Comparison of ENCODE assay signal across 8 mouse cellular contexts in the genomic region with DNA sequence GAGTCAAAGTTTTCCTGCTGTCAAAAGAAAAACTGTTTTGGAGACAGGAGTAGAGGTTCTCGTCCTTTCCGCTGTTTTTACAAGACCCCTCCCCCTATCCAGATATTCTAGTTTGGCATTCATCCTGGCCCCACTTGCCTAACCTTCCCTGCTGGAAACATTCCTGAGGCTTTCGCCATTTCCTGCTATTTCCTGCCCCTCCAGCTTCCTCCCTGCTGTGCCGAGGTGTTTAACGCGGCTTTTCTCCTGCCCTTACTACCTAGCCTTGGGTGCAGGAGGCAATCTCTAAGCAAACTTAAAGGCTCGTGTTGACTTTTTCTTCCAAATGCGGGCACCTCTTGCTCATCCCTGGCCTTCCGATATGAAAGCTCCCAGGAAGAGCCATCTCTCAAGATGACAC. TPM values are rescaled to one million over a fixed set of nuclear protein-coding genes. Genes with fewer than 3 reads are reported as not detected.
DNase-seq lines count a peak whose midpoint lies in the region; ATAC-seq and TF ChIP-seq lines count a peak whose summit lies in the region.

No protein-coding gene starts in this region.

- H3ac ChIP-seq in myocyte (ENCODE audit: control insufficient read depth, insufficient read length), result peak overlapping the region; percentile 54

- peaks cover 49% of the 10 kb centered on the region for H3K4me1 ChIP-seq in forebrain, embryonic 13.5 days
- peaks cover 43% of the 10 kb centered on the region for H3K4me1 ChIP-seq in hindbrain, embryonic 13.5 days (replicated peaks)

- H3K4me2 ChIP-seq in forebrain, embryonic 13.5 days, result peak overlapping the region; percentile 91
- H3K4me2 ChIP-seq in hindbrain, embryonic 13.5 days, result peak overlapping the region; percentile 82
- peak overlapping the region; percentile 94 for H3K4me2 ChIP-seq in myocyte (ENCODE audit: low read depth)

- peak; percentile 69 for DNase-seq in urinary bladder, postnatal 14 days (ENCODE audit: low spot score)
- DNase-seq in urinary bladder, adult 2 months (ENCODE audit: low spot score), result no peak
- DNase-seq in liver, result peak; percentile 38
- DNase-seq in right cerebral cortex, postnatal 4 days, result no peak
- DNase-seq in right cerebral cortex, adult 2 months (ENCODE audit: low spot score in 2 of 2), result no peak

- H3K27ac ChIP-seq in forebrain, embryonic 13.5 days, result peak overlapping the region; percentile 88
- H3K27ac ChIP-seq in hindbrain, embryonic 13.5 days, result peak overlapping the region; percentile 87

- H3K9me3 ChIP-seq in forebrain, embryonic 13.5 days (replicated peaks), result no peaks in the 10 kb centered on the region
- H3K9me3 ChIP-seq in hindbrain, embryonic 13.5 days, result no peaks in the 10 kb centered on the region

- ATAC-seq in forebrain, embryonic 13.5 days, result no peak
- ATAC-seq in hindbrain, embryonic 13.5 days (ENCODE audit: low FRiP score), result no peak

- WGBS in forebrain, embryonic 13.5 days, result 8% methylated on average over 9 of the region's 9 CpGs
- WGBS in hindbrain, embryonic 13.5 days, result 4% methylated on average over 9 of the region's 9 CpGs

- H3K9ac ChIP-seq in forebrain, embryonic 13.5 days, result peak overlapping the region; percentile 73
- H3K9ac ChIP-seq in hindbrain, embryonic 13.5 days, result peak overlapping the region; percentile 68

- peak overlapping the region; percentile 62 for H3K4me3 ChIP-seq in forebrain, embryonic 13.5 days
- peak overlapping the region; percentile 54 for H3K4me3 ChIP-seq in hindbrain, embryonic 13.5 days
- H3K4me3 ChIP-seq in myocyte, result peak overlapping the region; percentile 63

- H3K27me3 ChIP-seq in forebrain, embryonic 13.5 days, result no peaks in the 10 kb centered on the region
- no peaks in the 10 kb centered on the region for H3K27me3 ChIP-seq in hindbrain, embryonic 13.5 days
- H3K27me3 ChIP-seq in myocyte (ENCODE audit: control insufficient read depth, insufficient read depth, insufficient read length), result no peaks in the 10 kb centered on the region

- H3K36me3 ChIP-seq in forebrain, embryonic 13.5 days (ENCODE audit: poor library complexity, severe bottlenecking), result peaks cover 18% of the 10 kb centered on the region
- peaks cover 18% of the 10 kb centered on the region for H3K36me3 ChIP-seq in hindbrain, embryonic 13.5 days
- H3K36me3 ChIP-seq in myocyte (ENCODE audit: control insufficient read depth, insufficient read depth), result peaks cover 19% of the 10 kb centered on the region

- TF ChIP-seq POLR2A in myocyte (IDR thresholded peaks at IDR 0.05; ENCODE audit: insufficient read length, low read depth), result no peak

- peaks cover 59% of the 10 kb centered on the region for H3K79me2 ChIP-seq in myocyte (ENCODE audit: control insufficient read depth, insufficient read depth)

TF ChIP-seq in myocyte, 11 proteins besides CTCF, POLR2A, EP300 and RAD21:
- 0 out of 2 replicates have a peak, but pooled peaks have one; percentile 41 for TF ChIP-seq CEBPB (IDR thresholded peaks at IDR 0.05; ENCODE audit: insufficient read depth, poor library complexity, severe bottlenecking)
- TF ChIP-seq E2F4 (IDR thresholded peaks at IDR 0.05; ENCODE audit: insufficient read depth), result no peak
- TF ChIP-seq MYOD1 (IDR thresholded peaks at IDR 0.05; ENCODE audit: control insufficient read depth in 1 of 3, insufficient read length in 2 of 3, low read depth in 2 of 3), result no peak
- TF ChIP-seq POLR2AphosphoS2 (IDR thresholded peaks at IDR 0.05; ENCODE audit: insufficient read length, low read depth), result peak; percentile 40

RNA-seq across cellular contexts. Expression of gene Shc1, which starts 1.3 kb away (rescaled TPM):
- polyA plus RNA-seq in urinary bladder, adult 2 months (2012; rRNA removed), result 85.7 and 87.7 TPM in 2 replicates
- polyA plus RNA-seq in forebrain, embryonic 13.5 days (2015; fragmentation: Nextera tagmentation; extraction: Ambion mirVana), result 15.9 and 16.7 TPM in 2 replicates
- 24.3 and 24.4 TPM in 2 replicates for polyA plus RNA-seq in hindbrain, embryonic 13.5 days (2015; fragmentation: Nextera tagmentation; extraction: Ambion mirVana)
- polyA plus RNA-seq in myocyte (2012; fragmentation: generic; extraction: Trizol), result 95.5 TPM

RNA-seq across cellular contexts. Expression of gene Cks1b, which starts 1.4 kb away (rescaled TPM):
- 21.7 and 29.6 TPM in 2 replicates for polyA plus RNA-seq in urinary bladder, adult 2 months (2012; rRNA removed)
- polyA plus RNA-seq in forebrain, embryonic 13.5 days (2015; fragmentation: Nextera tagmentation; extraction: Ambion mirVana), result 352 TPM in 2 replicates
- 116 and 121 TPM in 2 replicates for polyA plus RNA-seq in hindbrain, embryonic 13.5 days (2015; fragmentation: Nextera tagmentation; extraction: Ambion mirVana)
- 113 TPM for polyA plus RNA-seq in myocyte (2012; fragmentation: generic; extraction: Trizol)

RNA-seq across cellular contexts. Expression of gene Flad1, which starts 7.9 kb away (rescaled TPM):
- polyA plus RNA-seq in urinary bladder, adult 2 months (2012; rRNA removed), result 30.8 and 34.6 TPM in 2 replicates
- 36.3 and 39.4 TPM in 2 replicates for polyA plus RNA-seq in forebrain, embryonic 13.5 days (2015; fragmentation: Nextera tagmentation; extraction: Ambion mirVana)
- 38.5 and 39.3 TPM in 2 replicates for polyA plus RNA-seq in hindbrain, embryonic 13.5 days (2015; fragmentation: Nextera tagmentation; extraction: Ambion mirVana)
- polyA plus RNA-seq in myocyte (2012; fragmentation: generic; extraction: Trizol), result 19.8 TPM

RNA-seq across cellular contexts. Expression of gene Pygo2, which starts 10.4 kb away (rescaled TPM):
- polyA plus RNA-seq in urinary bladder, adult 2 months (2012; rRNA removed), result 34.0 and 38.0 TPM in 2 replicates
- polyA plus RNA-seq in forebrain, embryonic 13.5 days (2015; fragmentation: Nextera tagmentation; extraction: Ambion mirVana), result 30.4 and 32.4 TPM in 2 replicates
- polyA plus RNA-seq in hindbrain, embryonic 13.5 days (2015; fragmentation: Nextera tagmentation; extraction: Ambion mirVana), result 38.7 and 42.0 TPM in 2 replicates
- 58.5 TPM for polyA plus RNA-seq in myocyte (2012; fragmentation: generic; extraction: Trizol)

RNA-seq across cellular contexts. Expression of gene Pbxip1, which starts 16.9 kb away (rescaled TPM):
- 167 and 208 TPM in 2 replicates for polyA plus RNA-seq in urinary bladder, adult 2 months (2012; rRNA removed)
- 10.2 TPM in 2 replicates for polyA plus RNA-seq in forebrain, embryonic 13.5 days (2015; fragmentation: Nextera tagmentation; extraction: Ambion mirVana)
- polyA plus RNA-seq in hindbrain, embryonic 13.5 days (2015; fragmentation: Nextera tagmentation; extraction: Ambion mirVana), result 19.4 and 20.4 TPM in 2 replicates
- polyA plus RNA-seq in myocyte (2012; fragmentation: generic; extraction: Trizol), result 159 TPM

Comparison
In these comparisons a context has a peak if more than half of its experiments do, and no peak if none do; other contexts are left out.
1. DNase-seq: peak in urinary bladder, postnatal 14 days (single experiment) and liver (single experiment); none in urinary bladder, adult 2 months (single experiment), right cerebral cortex, postnatal 4 days (single experiment) and right cerebral cortex, adult 2 months (0 of 2).
2. Peak in every context shown above with its lines, with median percentiles within 50 percentile points of each other: H3K4me2 ChIP-seq and H3K4me3 ChIP-seq.